Mouse (Mus musculus) embryonic facial prominence, embryonic 10.5 days (tissue): ENCODE data around the gene Kmt5b. TPM values are rescaled to one million over a fixed set of nuclear protein-coding genes. Genes with fewer than 3 reads are reported as not detected.

Experiments used
- DNase-seq: peaks from one replicate; pipeline ENCODE4 v3.0.0-alpha.2; 2017; ENCODE audit warnings: low spot score
- H3K27ac ChIP-seq: fragments of 300-500 bp; sonication (generic); replicated peaks from 2 replicates; pipeline ENCODE4 v1.5.1; 2016; ENCODE audit warnings: mild to moderate bottlenecking
- H3K27me3 ChIP-seq: fragments of 300-500 bp; sonication (generic); replicated peaks from 2 replicates; pipeline ENCODE4 v1.6.1; 2016; ENCODE audit warnings: low read depth, mild to moderate bottlenecking; ENCODE audit not compliant: poor library complexity, severe bottlenecking
- H3K36me3 ChIP-seq: fragments of 300-500 bp; sonication (generic); replicated peaks from 2 replicates; pipeline ENCODE4 v1.6.1; 2016; ENCODE audit warnings: mild to moderate bottlenecking, moderate library complexity
- H3K4me1 ChIP-seq: fragments of 300-500 bp; sonication (generic); 2 replicates; pipeline ENCODE4 v1.6.1; 2016
- H3K4me3 ChIP-seq: fragments of 300-500 bp; sonication (generic); 2 replicates; pipeline ENCODE4 v1.5.1; 2016; ENCODE audit warnings: mild to moderate bottlenecking, moderate library complexity
- H3K9me3 ChIP-seq: fragments of 300-500 bp; sonication (generic); 2 replicates; pipeline ENCODE4 v1.6.1; 2016; ENCODE audit warnings: mild to moderate bottlenecking
- WGBS: fragments of 180-500 bp; shearing (Covaris S2); methylation state at CpG from one replicate; pipeline ENCODE4 v1.1.7; 2016; 5-methylcytosine and 5-hydroxymethylcytosine counted together
- polyA plus RNA-seq: library from polyadenylated mRNA; unstranded; fragments of >200 nt; fragmentation: Nextera tagmentation; extraction: Ambion mirVana; gene quantifications from 2 replicates; pipeline ENCODE4 v1.2.1, GENCODE M21; 2016

The Kmt5b gene
- polyA plus RNA-seq, 1 experiment from 2014 or later, result 31.2 TPM

DNA sequence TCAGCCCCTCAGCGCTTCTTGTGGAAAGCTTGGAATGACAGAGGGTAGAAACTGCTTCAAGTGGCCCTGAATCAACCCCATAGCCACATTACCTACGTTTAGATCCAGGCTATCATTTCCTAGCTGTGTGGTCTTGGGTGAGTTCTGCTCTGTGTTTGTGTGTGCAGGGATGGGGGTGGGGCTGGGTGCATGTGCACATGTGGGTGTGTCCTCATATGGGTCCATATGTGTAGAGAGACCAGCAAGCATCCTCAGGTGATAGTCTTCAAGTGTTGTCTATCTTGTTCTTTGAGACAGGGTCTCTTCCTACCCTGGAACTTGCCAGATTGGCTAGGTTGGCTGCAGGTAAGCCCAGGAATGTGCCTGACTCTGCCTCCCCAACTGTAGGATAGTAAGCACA lies 82.0 kb downstream of the Kmt5b start:
- 85% methylated on average over 2 of the region's 2 CpGs for WGBS
- Histone ChIP-seq H3K4me1 (peaks cover 37% of the 10 kb centered on the region), H3K4me3 (no peak overlapping the region), H3K36me3 (peaks cover 7% of the 10 kb centered on the region), H3K9me3 (no peaks in the 10 kb centered on the region), H3K27me3 (no peaks in the 10 kb centered on the region), H3K27ac (no peak overlapping the region)
- DNase-seq, result no peak

DNA sequence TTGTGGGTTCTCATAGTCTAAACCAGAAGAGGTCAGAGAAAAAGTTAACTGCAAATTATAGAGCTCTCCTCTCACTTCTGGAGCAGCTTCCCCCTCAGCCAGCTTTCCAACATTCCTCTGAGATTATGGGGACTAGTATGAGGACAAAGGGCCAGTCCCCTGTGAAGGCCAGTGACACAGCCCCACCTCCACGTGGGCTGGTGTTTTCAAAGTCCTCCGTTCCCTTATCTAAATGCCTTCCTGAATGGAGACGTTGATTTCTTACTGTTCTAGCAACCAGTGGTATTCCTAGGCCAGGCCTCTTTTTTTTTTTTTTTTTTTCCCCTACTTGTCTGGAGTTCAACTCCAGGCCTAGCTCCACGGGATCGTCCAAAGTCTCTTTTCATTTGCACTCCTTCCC lies 82.9 kb downstream of the Kmt5b start:
- WGBS, result 39% methylated on average over 5 of the region's 5 CpGs
- H3K4me3 ChIP-seq, result no peak overlapping the region
- H3K27me3 ChIP-seq, result no peaks in the 10 kb centered on the region
- no peak overlapping the region for H3K27ac ChIP-seq
- H3K9me3 ChIP-seq, result no peaks in the 10 kb centered on the region
- peaks cover 13% of the 10 kb centered on the region for H3K36me3 ChIP-seq
- peaks cover 42% of the 10 kb centered on the region for H3K4me1 ChIP-seq
- DNase-seq, result no peak

GRCm38 (mm10) chr19:3850847-3851469 lies 83.7 kb downstream of the Kmt5b start:
- Histone ChIP-seq H3K4me3 (peak overlapping the region; percentile 92), H3K4me1 (peaks cover 48% of the 10 kb centered on the region), H3K27me3 (no peaks in the 10 kb centered on the region), H3K27ac (peak overlapping the region; percentile 96), H3K36me3 (peaks cover 13% of the 10 kb centered on the region), H3K9me3 (no peaks in the 10 kb centered on the region)
- DNase-seq, result peak; percentile 56
- WGBS, result 3% methylated on average over 19 of the region's 19 CpGs

- no peaks in the 10 kb centered on the region for H3K9me3 ChIP-seq
- under 1% methylated on average over 54 of the region's 54 CpGs for WGBS
Measured at GRCm38 (mm10) chr19:3851502-3851962, 84.3 kb downstream of the Kmt5b start, which contains the start of gene Chka. Gene Chka, plus strand, starts transcription at chr19:3851773.

DNA sequence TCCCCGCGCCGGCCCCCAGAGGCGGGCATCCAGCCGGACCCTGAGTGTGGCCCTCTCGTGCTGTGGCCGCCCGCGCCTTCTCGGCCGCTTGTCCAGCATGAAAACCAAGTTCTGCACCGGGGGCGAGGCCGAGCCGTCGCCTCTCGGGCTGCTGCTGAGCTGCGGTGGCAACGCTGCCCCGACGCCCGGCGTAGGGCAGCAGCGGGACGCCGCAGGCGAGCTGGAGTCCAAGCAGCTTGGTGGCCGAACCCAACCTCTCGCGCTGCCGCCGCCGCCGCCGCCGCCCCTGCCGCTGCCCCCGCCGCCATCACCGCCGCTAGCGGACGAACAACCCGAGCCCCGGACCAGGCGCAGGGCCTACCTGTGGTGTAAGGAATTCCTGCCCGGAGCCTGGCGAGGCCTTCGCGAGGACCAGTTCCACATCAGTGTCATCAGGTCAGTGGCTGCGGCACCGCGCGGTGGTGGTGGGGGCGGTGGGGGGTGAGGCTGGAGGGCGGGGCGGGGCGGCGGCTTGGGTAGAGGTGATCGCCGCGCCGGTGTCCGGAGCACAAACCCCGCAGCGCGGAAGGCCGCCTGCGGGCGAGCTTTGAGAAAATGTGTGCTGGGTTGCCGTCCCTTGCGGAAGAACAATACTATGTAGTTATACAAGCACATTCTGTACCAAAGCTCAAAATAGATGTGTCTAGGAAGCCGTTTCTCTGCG lies 84.9 kb downstream of the Kmt5b start:
- H3K36me3 ChIP-seq, result peaks cover 13% of the 10 kb centered on the region
- under 1% methylated on average over 72 of the region's 74 CpGs for WGBS
- H3K4me1 ChIP-seq, result peaks cover 50% of the 10 kb centered on the region
- no peaks in the 10 kb centered on the region for H3K9me3 ChIP-seq
- H3K27ac ChIP-seq, result peak overlapping the region; percentile 96
- no peaks in the 10 kb centered on the region for H3K27me3 ChIP-seq
- DNase-seq, result peak; percentile 79
- H3K4me3 ChIP-seq, result peak overlapping the region; percentile 92

More at GRCm38 (mm10) chr19:3851502-3851962, 84.3 kb downstream of the Kmt5b start, which contains the start of gene Chka:
- H3K27ac ChIP-seq, result peak within 1 kb of the TSS; percentile 96
- DNase-seq, result peak; percentile 99
- peak within 1 kb of the TSS; percentile 92 for H3K4me3 ChIP-seq
- no peaks in the 10 kb centered on the region for H3K27me3 ChIP-seq
- peaks cover 50% of the 10 kb centered on the region for H3K4me1 ChIP-seq
- H3K36me3 ChIP-seq, result peaks cover 13% of the 10 kb centered on the region

GRCm38 (mm10) chr19:3853121-3853520 lies 85.9 kb downstream of the Kmt5b start:
- H3K27ac ChIP-seq, result no peak overlapping the region
- H3K9me3 ChIP-seq, result no peaks in the 10 kb centered on the region
- H3K36me3 ChIP-seq, result peaks cover 13% of the 10 kb centered on the region
- H3K4me1 ChIP-seq, result peaks cover 50% of the 10 kb centered on the region
- no peak for DNase-seq
- no peaks in the 10 kb centered on the region for H3K27me3 ChIP-seq
- 91% methylated on average over 10 of the region's 10 CpGs for WGBS
- peak overlapping the region; percentile 92 for H3K4me3 ChIP-seq

- H3K36me3 ChIP-seq, result peaks cover 13% of the 10 kb centered on the region
Measured at GRCm38 (mm10) chr19:3853891-3854290, 86.7 kb downstream of the Kmt5b start.

DNA sequence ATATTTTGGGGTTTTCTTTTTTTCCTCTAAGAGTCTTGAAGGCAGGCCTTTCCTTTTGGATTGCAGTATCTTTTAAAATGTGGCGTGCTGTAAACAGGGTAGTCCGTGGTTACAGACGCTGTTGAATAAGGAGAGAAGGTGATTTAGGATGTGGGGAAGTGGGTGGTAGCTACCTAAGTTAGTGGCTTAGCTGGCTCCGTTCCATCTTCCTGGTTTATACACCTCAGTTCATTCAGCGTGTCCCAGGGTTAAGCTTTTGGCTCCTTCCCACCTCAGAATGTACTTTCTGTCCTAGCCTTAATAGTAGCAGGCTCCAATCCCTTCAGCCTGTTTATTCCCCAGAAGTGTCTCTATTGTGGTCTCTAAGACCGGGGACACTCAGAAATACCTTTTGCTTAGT lies 87.9 kb downstream of the Kmt5b start:
- H3K9me3 ChIP-seq, result no peaks in the 10 kb centered on the region
- H3K27ac ChIP-seq, result no peak overlapping the region
- no peak for DNase-seq
- H3K27me3 ChIP-seq, result no peaks in the 10 kb centered on the region
- H3K4me1 ChIP-seq, result peaks cover 49% of the 10 kb centered on the region
- H3K4me3 ChIP-seq, result 0 out of 2 replicates have a peak overlapping the region, but pooled peaks have one; percentile 2
- 73% methylated on average over 6 of the region's 6 CpGs for WGBS
- peaks cover 14% of the 10 kb centered on the region for H3K36me3 ChIP-seq

More at GRCm38 (mm10) chr19:3853891-3854290, 86.7 kb downstream of the Kmt5b start:
- Histone ChIP-seq H3K9me3 (no peaks in the 10 kb centered on the region), H3K27ac (no peak overlapping the region), H3K4me1 (peaks cover 50% of the 10 kb centered on the region), H3K4me3 (0 out of 2 replicates have a peak overlapping the region, but pooled peaks have one; percentile 3), H3K27me3 (no peaks in the 10 kb centered on the region)
- DNase-seq, result no peak
- 89% methylated on average over 1 of the region's 1 CpGs for WGBS

- H3K36me3 ChIP-seq, result peaks cover 19% of the 10 kb centered on the region
- H3K4me3 ChIP-seq, result no peak overlapping the region; the same call in 1 of the 2 replicates
- DNase-seq, result peak; percentile 26
- H3K27me3 ChIP-seq, result no peaks in the 10 kb centered on the region
- H3K27ac ChIP-seq, result peak overlapping the region; percentile 31; the same call in 1 of the 2 replicates
- H3K9me3 ChIP-seq, result no peaks in the 10 kb centered on the region
- 19% methylated on average over 4 of the region's 4 CpGs for WGBS
- H3K4me1 ChIP-seq, result peaks cover 44% of the 10 kb centered on the region
Measured at GRCm38 (mm10) chr19:3855601-3856000, 88.4 kb downstream of the Kmt5b start.

GRCm38 (mm10) chr19:3857220-3857619 lies 90.0 kb downstream of the Kmt5b start:
- 85% methylated on average over 3 of the region's 3 CpGs for WGBS
- Histone ChIP-seq H3K4me1 (peaks cover 28% of the 10 kb centered on the region), H3K27me3 (no peaks in the 10 kb centered on the region), H3K4me3 (no peak overlapping the region), H3K27ac (no peak overlapping the region), H3K9me3 (no peaks in the 10 kb centered on the region), H3K36me3 (peaks cover 28% of the 10 kb centered on the region)
- DNase-seq, result no peak

GRCm38 (mm10) chr19:3862713-3863112 lies 95.5 kb downstream of the Kmt5b start:
- Histone ChIP-seq H3K9me3 (peaks cover 10% of the 10 kb centered on the region; the same call in 1 of the 2 replicates), H3K36me3 (peaks cover 52% of the 10 kb centered on the region), H3K4me1 (no peaks in the 10 kb centered on the region), H3K4me3 (no peak overlapping the region), H3K27me3 (no peaks in the 10 kb centered on the region), H3K27ac (no peak overlapping the region)
- DNase-seq, result no peak
- 87% methylated on average over 2 of the region's 2 CpGs for WGBS

- DNase-seq, result no peak
- peaks cover 52% of the 10 kb centered on the region for H3K36me3 ChIP-seq
- H3K4me1 ChIP-seq, result peaks cover 3% of the 10 kb centered on the region; the same call in 1 of the 2 replicates
- H3K27me3 ChIP-seq, result no peaks in the 10 kb centered on the region
- peaks cover 10% of the 10 kb centered on the region; the same call in 1 of the 2 replicates for H3K9me3 ChIP-seq
- H3K27ac ChIP-seq, result no peak overlapping the region
- no peak overlapping the region for H3K4me3 ChIP-seq
- WGBS, result 87% methylated on average over 2 of the region's 2 CpGs
Measured at GRCm38 (mm10) chr19:3864960-3865359, 97.7 kb downstream of the Kmt5b start.
